Mouse (Mus musculus): ENCODE data around the gene Snrpc. TPM values are rescaled to one million over a fixed set of nuclear protein-coding genes. Genes with fewer than 3 reads are reported as not detected.

The Snrpc gene
- total RNA-seq, 1 experiment from 2014 or later = 108 TPM

DNA sequence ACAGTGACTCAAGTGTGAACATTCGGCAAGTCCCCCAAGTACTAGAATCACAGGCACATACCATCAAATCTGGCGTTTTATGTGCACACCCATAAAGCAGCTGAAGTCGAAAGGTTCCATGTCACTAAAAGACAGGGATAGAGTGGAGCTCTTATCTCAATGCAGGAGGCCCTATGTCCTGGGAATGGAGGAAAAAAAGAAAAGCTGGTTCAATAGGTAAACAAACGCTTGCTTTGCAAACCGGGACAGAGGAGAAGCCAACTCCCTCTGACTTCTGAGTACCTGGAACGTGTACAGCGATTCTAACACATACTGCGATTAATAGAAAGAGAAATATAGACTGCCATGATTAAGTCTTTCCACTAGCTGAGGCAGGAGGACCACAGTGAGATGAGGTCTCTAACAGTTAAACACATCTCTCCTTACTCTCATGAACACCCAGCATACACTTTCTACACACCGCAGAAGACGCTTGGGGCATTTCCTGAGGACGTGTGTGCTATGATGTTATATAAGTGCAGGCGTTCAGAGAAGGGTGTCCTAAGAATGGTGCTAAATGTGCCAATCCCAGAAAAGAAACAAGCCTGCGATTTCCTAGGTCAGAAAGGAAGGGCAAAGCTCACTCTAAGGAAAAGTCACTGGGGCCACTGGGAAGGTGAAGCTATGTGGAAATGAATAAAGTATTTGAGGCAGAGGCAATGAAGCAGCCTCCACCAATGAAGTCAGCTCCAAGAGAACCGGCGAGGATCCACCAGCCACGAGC, 27.2 kb upstream of the Snrpc start:
- no peak for ATAC-seq (replicated peaks in 1 of 2; ENCODE audit: insufficient read depth in 1 of 2, low FRiP score in 2 of 2, low TSS enrichment in 1 of 2, low read depth in 1 of 2, poor library complexity in 2 of 2, severe bottlenecking in 2 of 2)

DNA sequence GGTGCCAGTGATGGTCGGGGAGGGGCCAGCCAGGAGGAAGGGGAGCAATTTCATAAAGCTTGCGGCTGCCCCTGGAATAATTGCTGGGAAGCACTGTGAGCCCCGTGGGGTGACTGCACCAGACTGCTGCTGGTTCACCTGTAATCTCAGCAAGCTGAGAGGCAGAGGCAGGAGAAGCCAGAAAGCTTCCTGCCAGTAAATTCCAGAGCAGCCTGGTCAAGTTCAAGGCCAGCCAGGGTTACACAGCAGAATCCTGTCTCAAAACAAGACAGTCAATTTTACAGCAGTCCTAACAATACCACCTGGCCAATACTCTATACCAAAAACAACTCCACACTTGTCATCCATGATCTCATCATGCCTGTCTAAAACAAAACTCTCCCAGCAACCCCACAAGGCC, 26.0 kb upstream of the Snrpc start:
- ATAC-seq (replicated peaks in 1 of 2; ENCODE audit: insufficient read depth in 1 of 2, low FRiP score in 2 of 2, low TSS enrichment in 1 of 2, low read depth in 1 of 2, poor library complexity in 2 of 2, severe bottlenecking in 2 of 2) = no peak

- ATAC-seq (replicated peaks in 1 of 2; ENCODE audit: insufficient read depth in 1 of 2, low FRiP score in 2 of 2, low TSS enrichment in 1 of 2, low read depth in 1 of 2, poor library complexity in 2 of 2, severe bottlenecking in 2 of 2) = no peak
These were observed 23.3 kb upstream of the Snrpc start for GRCm38 (mm10) chr17:27814606-27815005.

- ATAC-seq (replicated peaks in 1 of 2; ENCODE audit: insufficient read depth in 1 of 2, low FRiP score in 2 of 2, low TSS enrichment in 1 of 2, low read depth in 1 of 2, poor library complexity in 2 of 2, severe bottlenecking in 2 of 2) = no peak
These were observed 18.9 kb upstream of the Snrpc start for GRCm38 (mm10) chr17:27819011-27819410.

DNA sequence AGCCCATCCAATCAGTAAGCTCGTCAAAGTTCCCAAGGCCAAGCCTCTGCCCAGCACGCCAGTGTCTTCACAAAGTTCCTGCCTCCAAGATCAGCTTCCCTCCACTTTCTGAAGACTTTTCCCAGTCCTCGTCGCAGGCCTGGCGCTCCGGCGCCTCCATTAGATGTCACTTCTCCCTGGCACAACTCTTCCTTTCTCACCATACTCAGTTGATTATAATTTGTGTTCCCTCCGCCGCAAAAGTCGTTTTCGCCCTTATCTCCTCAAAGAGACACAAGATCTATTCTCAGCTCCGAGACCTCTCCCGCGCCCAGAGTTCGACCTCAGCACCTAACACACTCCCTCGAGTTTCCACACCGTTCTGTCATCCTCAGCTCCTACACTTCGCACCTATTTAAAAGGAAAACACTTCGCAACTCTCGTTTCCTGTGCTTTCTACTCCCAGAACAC, 18.4 kb upstream of the Snrpc start:
- ATAC-seq (replicated peaks in 1 of 2; ENCODE audit: insufficient read depth in 1 of 2, low FRiP score in 2 of 2, low TSS enrichment in 1 of 2, low read depth in 1 of 2, poor library complexity in 2 of 2, severe bottlenecking in 2 of 2) = no peak

DNA sequence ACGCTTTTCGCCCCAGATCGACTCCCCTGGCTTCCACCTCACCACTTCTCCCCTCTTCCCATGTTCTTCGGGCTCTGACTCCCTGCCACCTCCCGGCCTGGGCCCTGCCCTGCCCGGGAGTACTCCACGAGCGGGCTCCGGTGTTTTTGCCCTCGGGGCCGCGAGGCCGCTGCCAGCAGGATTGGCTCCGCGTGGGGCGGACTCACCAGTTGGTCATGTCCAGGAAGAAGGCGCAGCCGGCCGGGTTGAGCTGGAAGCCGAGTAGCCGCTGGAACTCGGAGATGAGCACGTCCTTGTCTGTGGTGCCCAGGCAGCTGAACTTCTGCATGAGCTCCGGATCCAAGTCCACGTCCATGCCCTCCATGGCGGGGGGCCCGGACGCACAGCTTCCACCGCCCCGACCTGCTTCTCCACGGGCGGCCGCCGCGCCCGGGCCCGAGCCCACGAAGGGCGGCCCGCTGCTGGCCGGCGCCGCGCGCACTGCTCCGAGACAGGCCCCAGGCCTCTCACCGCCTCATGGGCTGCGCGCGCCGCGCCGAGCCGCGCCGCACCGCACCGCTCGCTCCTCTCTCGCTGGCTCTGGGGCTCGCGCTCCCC, 17.9 kb upstream of the Snrpc start:
- ATAC-seq (replicated peaks in 1 of 2; ENCODE audit: insufficient read depth in 1 of 2, low FRiP score in 2 of 2, low TSS enrichment in 1 of 2, low read depth in 1 of 2, poor library complexity in 2 of 2, severe bottlenecking in 2 of 2) = no peak; a peak in 1 of 4 replicates

DNA sequence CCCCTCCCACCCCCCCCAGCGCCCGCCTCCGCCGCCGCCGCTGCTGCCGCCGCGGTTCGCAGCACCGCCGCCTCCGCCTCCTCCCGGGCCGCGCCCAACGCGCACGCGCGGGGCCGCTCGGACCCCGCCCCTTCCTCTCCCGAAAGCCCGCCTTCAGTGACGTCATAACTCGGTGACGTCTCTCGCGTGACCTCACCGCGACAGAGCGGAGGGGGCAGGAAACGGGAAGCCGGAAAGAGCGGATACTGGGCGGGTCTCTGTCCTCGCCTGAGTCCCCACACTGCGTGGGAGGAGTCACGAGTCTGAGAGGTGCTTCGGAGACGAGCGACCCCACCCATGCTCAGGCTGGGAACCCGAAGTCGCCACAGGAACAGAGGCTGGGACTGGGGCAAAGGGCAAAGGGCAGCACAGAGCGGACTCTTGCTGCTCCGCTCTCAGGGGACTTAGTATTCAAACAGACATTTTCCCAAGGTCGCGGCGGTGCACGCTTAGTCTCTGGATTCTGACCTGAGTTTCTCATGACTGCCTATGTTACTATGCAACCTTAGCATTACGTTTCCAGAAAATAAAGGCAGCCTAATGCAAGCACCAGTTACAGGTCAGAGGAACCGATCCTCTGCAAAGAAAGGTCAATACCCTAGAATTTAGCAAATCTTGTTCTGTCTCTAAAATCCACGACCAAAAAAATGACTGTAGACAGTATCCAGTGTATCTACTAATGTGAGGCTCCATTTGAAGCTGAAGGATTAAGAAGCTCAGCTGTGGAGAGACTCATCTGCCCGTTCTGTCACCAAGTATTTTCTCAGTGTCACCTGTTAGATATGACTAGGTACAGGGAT, 17.2 kb upstream of the Snrpc start, which contains the start of gene D17Wsu92e:
TSS of gene D17Wsu92e (minus strand) at position 81 of the 839 bp plus-strand sequence.
- peak; percentile 94 to 95 for ATAC-seq (replicated peaks in 1 of 2; ENCODE audit: insufficient read depth in 1 of 2, low FRiP score in 2 of 2, low TSS enrichment in 1 of 2, low read depth in 1 of 2, poor library complexity in 2 of 2, severe bottlenecking in 2 of 2)

DNA sequence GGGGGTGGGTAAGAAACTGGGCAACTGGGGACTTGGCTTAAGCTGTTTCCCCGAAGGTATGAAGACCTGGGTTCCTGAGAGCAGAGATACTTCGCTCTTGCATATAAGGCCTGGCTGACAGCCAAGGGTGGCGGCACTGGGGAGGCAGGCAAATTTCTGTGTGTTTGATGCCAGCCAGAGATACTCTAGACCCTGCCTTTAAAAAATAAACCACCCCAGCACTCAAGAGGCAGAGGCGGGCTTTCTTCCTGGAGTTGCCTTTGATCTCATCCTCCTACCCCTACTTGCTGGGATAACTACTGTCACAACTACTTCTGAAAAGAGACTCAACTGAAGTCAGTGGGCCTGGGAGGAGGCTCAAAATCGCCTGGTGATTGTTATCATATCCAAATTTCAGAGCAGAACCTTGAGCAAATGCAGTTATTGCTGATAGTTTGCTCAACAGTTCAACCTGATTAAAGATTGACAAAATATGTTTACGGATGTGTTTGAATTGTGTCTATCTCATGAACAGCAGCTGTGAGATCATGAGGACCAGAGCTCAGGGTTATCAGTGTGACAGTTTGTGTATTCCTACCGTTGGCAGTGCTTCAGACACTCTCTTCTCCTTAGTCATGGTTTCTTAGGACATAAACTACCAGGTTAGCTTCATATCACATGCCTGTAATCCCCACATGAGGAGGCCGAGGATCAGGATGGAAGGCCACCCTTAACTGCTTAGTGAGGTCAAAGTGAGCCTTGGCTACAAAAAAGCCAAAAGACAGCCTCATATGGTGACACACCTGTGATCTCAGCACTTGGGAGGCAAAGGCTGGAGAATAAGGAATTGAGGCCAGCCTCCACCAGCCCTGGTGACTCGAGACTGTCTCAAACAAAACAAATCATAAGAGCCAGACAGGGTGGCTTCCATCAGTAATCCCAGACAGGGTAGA, 16.3 kb upstream of the Snrpc start:
- ATAC-seq (replicated peaks in 1 of 2; ENCODE audit: insufficient read depth in 1 of 2, low FRiP score in 2 of 2, low TSS enrichment in 1 of 2, low read depth in 1 of 2, poor library complexity in 2 of 2, severe bottlenecking in 2 of 2) = no peak

GRCm38 (mm10) chr17:27823142-27823905, 14.6 kb upstream of the Snrpc start:
- no peak for ATAC-seq (replicated peaks in 1 of 2; ENCODE audit: insufficient read depth in 1 of 2, low FRiP score in 2 of 2, low TSS enrichment in 1 of 2, low read depth in 1 of 2, poor library complexity in 2 of 2, severe bottlenecking in 2 of 2)

GRCm38 (mm10) chr17:27824941-27825340, 13.0 kb upstream of the Snrpc start:
- ATAC-seq (replicated peaks in 1 of 2; ENCODE audit: insufficient read depth in 1 of 2, low FRiP score in 2 of 2, low TSS enrichment in 1 of 2, low read depth in 1 of 2, poor library complexity in 2 of 2, severe bottlenecking in 2 of 2) = peak; percentile 32 to 46; a peak in 3 of 4 replicates

DNA sequence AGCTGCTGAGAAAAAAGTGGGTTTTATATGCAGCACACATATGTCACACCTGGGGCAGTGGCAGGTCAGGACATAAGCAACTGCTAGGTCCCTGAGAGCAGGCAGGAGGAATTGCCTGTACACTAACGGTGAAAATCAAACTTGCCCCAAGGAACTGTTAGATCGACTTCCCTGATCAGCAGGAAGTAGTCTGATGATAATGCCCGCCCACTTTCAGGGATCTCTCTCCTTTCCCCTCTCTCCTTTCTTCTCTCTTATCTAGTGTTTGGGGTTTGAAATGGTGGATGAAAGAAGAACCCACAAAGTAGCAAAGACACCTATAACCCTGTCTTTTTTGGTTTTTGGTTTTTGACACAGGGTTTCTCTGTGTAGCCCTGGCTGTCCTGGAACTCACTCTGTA, 12.4 kb upstream of the Snrpc start:
- ATAC-seq (replicated peaks in 1 of 2; ENCODE audit: insufficient read depth in 1 of 2, low FRiP score in 2 of 2, low TSS enrichment in 1 of 2, low read depth in 1 of 2, poor library complexity in 2 of 2, severe bottlenecking in 2 of 2) = no peak

DNA sequence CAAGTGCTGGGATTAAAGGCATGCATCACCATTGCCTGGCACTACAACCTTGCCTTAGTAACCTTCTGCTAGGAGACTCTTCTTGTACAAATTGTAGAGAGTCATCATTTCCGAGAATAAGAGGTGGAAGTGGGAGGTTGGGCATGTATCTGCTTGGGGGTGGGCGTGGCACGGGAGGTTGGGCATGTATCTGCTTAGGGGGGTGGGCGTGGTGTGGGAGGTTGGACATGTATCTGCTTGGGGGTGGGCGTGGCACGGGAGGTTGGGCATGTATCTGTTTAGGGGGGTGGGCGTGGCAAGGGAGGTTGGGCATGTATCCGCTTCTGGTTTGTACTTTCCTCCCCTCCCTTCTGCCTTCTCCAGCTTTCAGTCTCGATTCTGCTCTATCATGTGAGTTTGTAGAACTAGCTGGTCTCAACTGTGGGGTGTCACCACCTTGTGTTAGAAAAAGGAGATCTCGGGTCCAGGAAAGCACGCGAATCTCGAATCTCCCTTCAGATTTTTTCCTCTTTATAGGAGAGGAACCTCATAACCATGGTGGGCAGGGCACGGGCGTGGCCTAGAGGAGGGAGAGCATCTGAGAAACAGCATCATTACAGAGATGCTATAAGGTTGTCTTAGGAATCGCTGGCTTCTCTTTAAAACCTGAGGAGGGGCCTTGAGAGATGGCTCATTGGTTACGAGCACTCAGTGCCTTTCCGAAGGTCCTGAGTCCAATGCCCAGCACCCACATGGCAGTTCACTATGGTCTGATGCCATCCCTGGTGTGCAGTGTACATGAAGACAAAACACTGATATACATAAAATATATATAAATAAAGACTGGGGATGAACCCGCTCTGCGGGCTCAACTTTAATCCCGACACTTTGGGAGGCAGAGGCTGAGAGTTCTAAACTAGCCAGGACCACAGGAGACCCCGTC, 11.7 kb upstream of the Snrpc start:
- peak; percentile 90 to 93 for ATAC-seq (replicated peaks in 1 of 2; ENCODE audit: insufficient read depth in 1 of 2, low FRiP score in 2 of 2, low TSS enrichment in 1 of 2, low read depth in 1 of 2, poor library complexity in 2 of 2, severe bottlenecking in 2 of 2)

DNA sequence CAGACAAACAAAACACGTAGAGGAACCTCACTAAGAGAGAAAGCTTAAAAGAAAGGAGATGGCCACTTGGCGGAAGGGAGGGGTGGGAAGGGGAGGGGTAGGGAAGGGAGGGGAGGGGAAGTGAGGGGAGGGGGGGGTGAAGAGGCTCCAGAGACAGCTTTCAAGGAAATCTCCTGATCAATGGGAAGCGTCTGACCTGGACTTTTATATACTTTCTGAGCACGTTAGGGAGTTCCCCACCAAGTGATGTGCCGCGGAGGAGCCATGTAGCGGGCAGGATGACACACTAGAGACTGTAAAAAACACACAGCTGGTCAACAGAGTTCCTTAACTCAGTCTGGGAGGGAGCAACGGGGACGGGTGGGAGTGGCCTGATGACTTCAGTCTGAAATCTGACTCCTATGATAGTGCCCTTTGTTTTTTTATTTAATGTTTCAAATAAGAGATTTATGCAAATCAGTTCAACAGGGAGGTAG, 11.0 kb upstream of the Snrpc start:
- no peak for ATAC-seq (replicated peaks in 1 of 2; ENCODE audit: insufficient read depth in 1 of 2, low FRiP score in 2 of 2, low TSS enrichment in 1 of 2, low read depth in 1 of 2, poor library complexity in 2 of 2, severe bottlenecking in 2 of 2)

GRCm38 (mm10) chr17:27827511-27827910, 10.4 kb upstream of the Snrpc start:
- no peak for ATAC-seq (replicated peaks in 1 of 2; ENCODE audit: insufficient read depth in 1 of 2, low FRiP score in 2 of 2, low TSS enrichment in 1 of 2, low read depth in 1 of 2, poor library complexity in 2 of 2, severe bottlenecking in 2 of 2)

GRCm38 (mm10) chr17:27830411-27830810, 7.5 kb upstream of the Snrpc start:
- no peak for ATAC-seq (replicated peaks in 1 of 2; ENCODE audit: insufficient read depth in 1 of 2, low FRiP score in 2 of 2, low TSS enrichment in 1 of 2, low read depth in 1 of 2, poor library complexity in 2 of 2, severe bottlenecking in 2 of 2)

Measured in hematopoietic stem cell, adult 5-6 weeks (primary cell).